Mouse (Mus musculus) left cerebral cortex, postnatal 14 days (tissue): ENCODE measurements around the gene Tm9sf3. TPM values are rescaled to one million over a fixed set of nuclear protein-coding genes. Genes with fewer than 3 reads are reported as not detected.

Experiments
- DNase-seq, 2 experiments: peaks; one replicate each; pipeline ENCODE4 v3.0.0; 2021 to 2022; ENCODE audit warnings: low spot score in 2 of 2, mixed read lengths in 1 of 2
- intact Hi-C: fragments of 180-260 bp; cut with DNase I; formaldehyde crosslinking; loops from one replicate; pipeline ENCODE4 v1.15.1; 2025
- total RNA-seq, 2 experiments: library from RNA; stranded (reverse); gene quantifications; 2 replicates each; pipeline ENCODE4 v1.2.3; 2021

Gene Tm9sf3
- total RNA-seq, 2 experiments from 2014 or later, result 138 TPM

- intact Hi-C loops, result no loop called here
These were observed 2.6 kb upstream of the Tm9sf3 start for GRCm38 (mm10) chr19:41266251-41266901.

DNA sequence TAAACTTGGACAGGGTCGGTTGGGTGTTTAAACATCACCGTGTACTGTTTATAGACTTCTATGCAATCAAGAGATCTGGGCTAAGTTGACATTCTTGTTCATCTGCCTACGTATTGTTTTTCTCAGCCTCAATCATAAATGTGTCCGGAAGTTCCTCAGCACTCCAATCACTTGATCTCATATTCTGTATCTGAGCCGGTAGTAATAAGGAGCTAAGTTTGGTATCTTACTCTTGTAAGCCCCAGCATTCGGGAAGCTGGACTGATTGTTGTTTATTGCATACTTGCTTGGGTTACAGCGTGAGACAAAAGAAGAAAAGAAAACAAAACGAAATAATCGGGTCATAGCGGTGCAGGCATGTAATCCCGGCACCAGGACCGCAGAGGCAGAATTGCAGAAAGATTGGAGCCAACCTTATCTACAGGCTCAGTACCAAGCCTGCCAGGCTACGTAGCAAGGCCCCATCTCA lies 568 bp upstream of the Tm9sf3 start:
- intact Hi-C loops, result no loop called here
- peak in 1 of 2 experiments; percentile 22 for DNase-seq

More at GRCm38 (mm10) chr19:41266251-41266901, 2.6 kb upstream of the Tm9sf3 start:
- no peak for DNase-seq

GRCm38 (mm10) chr19:41262712-41263629 lies 826 bp downstream of the Tm9sf3 start:
- intact Hi-C loops, result no loop called here
- peak; percentile 28 to 57 for DNase-seq

- intact Hi-C loops, result no loop called here
- no peak for DNase-seq
These were observed 3.1 kb downstream of the Tm9sf3 start for GRCm38 (mm10) chr19:41260736-41261135.

DNA sequence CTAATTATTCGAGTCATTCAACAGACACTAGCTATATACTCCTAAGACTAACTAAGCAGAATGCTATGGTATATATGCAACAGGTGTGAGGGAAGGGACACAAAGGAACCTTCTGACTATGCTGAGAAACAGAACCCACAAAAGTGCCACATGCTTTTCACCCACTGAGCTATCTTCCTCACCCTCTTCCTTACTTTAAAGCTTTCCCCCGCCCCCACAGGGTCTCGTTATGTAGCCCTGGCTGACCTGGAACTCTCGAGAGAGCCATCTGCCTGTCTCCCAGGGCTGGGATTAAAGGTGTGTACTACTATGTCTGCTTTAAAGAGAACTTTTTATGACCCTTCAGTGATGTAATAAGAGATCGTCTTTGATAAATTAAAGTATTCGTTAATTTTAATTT lies 4.5 kb downstream of the Tm9sf3 start:
- intact Hi-C loops, result no loop called here
- DNase-seq, result no peak

DNA sequence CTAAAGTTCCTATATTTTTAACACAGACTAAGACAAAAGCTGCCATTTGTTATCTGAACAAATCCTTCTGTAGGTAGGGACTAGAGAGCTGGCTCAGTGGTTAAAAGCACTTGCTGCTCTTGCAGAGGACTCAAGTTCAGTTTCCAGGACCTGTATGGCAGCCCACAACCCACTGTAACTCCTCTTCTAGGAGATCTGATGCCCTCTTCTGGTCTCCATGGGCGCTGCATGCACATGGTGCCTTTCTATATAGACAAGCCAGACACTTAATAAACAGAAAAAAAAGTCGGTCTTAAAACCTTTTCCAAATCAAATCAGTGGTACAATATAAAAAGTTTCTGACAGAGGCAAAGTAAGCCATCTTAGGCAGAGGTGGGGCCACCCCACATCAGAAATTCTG lies 5.1 kb downstream of the Tm9sf3 start:
- intact Hi-C loops, result no loop called here
- peak; percentile 20 to 37 for DNase-seq

- intact Hi-C loops, result no loop called here
- DNase-seq, result no peak
These were observed 9.2 kb downstream of the Tm9sf3 start for GRCm38 (mm10) chr19:41254584-41254983.

DNA sequence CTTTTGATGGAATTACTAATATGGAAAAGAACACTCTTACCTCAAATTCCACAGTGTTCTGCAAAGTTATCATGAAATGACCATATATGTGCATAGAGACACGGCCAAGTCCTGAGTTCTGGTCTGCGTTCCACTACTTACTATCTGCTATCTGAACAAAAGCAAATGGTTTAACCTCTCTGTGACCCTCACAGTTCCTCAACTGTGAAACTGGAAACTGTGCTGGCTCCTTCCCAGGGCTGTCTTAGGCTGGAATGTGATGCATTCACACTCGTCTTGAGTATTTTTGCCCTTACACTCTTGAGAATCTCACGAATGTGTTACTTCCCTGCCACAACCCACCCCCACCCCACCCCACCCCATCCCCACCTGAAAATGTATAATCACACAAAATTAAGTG lies 14.8 kb downstream of the Tm9sf3 start:
- DNase-seq, result no peak
- intact Hi-C loops, result no loop called here

GRCm38 (mm10) chr19:41248271-41248670 lies 15.5 kb downstream of the Tm9sf3 start:
- intact Hi-C loops, result no loop called here
- no peak for DNase-seq

GRCm38 (mm10) chr19:41246271-41246670 lies 17.5 kb downstream of the Tm9sf3 start:
- no peak for DNase-seq
- intact Hi-C loops, result no loop called here

- intact Hi-C loops, result loop anchor here (5.0 kb wide), 2 partner anchors 137 to 157 kb away; no protein-coding TSS in a partner anchor
- DNase-seq, result peak; percentile 50 to 68
These were observed 19.2 kb downstream of the Tm9sf3 start for GRCm38 (mm10) chr19:41244581-41244980.

DNA sequence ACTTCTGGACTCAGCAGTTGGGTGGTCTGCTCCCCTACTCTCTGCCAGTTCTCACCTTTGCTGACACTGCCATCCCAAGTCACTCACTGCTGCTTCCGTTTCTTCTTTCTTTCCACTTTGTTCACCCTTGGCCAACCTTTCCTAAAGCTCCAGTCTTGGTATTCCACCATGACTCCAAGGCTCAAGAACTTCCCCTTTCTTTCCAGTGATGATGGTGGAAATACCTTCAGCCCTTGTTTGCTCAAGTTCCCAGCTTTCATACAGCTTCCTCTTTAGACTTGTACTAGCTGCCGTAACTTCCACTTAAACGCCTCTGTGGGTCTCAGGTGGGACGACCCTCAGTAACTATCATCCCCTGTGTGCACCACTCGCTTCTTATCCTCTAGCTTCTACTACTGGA lies 21.8 kb downstream of the Tm9sf3 start:
- DNase-seq, result no peak
- intact Hi-C loops, result loop anchor here (5.0 kb wide), 2 partner anchors 135 to 155 kb away; no protein-coding TSS in a partner anchor

DNA sequence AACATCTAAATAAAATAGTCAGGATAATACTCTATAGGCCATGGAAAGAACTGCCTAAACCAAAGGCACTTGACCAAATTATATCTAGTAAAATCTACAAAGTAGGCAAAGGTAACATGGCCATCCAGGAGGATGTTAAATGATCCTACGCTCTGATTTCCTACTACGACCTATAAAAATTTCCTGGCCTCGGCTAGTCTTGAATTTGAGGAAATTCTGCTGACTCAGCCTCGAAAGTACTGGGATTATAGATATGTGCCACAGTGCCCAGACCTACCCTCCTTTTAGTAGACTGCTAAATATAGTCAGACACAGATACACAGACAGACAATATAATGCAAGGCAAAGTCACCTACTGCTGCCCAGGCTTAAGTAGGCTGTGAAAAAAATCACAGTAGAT lies 30.1 kb downstream of the Tm9sf3 start:
- DNase-seq, result no peak
- intact Hi-C loops, result no loop called here

DNA sequence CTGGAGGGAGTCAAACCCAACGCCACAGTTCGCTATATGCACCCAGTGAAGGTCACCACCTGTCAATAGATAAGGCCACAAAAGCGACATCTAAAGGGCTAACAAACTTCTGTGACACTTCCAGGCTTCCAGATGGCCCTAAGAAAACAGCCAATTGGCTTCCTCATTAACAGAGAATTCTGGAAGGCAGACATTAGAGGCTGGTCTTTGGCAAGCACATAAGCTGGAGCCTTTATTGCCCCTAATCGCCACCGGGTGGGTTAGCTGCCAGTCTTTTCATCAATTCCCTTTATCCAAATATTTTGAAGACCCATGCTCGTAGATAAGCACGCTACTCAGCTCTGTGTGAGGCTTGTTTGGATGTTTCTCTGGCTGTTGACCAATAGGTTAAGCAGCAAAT lies 55.5 kb downstream of the Tm9sf3 start:
- DNase-seq, result no peak
- intact Hi-C loops, result no loop called here

DNA sequence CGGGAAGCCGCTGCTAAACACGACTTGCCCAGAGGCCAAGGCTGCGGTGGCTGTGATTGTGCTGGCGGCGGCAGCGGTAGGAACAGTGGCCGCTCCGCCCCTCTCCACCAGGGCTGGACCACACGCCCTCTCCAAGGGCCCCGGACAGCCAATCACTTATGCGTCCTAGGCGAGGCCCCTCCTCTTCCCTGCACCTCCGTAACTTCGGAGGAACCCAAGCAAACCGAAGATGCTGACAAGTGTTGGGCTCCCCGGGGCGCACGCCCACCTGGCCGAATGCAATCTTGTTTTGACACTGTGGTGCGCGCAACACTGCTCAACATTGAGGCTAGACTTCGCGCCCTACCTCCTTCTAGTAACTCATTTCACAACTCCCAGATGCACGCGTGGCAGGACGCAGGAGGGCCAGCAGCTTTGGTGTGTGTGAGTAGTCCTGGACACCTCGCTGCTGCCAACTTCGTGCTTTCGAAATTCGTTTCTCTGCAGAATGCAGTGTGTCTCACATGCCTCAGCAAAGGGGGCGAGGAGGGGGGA lies 56.9 kb downstream of the Tm9sf3 start, which contains the start of gene Tll2:
Gene Tll2, minus strand, starts transcription at position 25 of the 534 bp plus-strand sequence.
- DNase-seq, result peak; percentile 34 to 60
- intact Hi-C loops, result no loop called here

DNA sequence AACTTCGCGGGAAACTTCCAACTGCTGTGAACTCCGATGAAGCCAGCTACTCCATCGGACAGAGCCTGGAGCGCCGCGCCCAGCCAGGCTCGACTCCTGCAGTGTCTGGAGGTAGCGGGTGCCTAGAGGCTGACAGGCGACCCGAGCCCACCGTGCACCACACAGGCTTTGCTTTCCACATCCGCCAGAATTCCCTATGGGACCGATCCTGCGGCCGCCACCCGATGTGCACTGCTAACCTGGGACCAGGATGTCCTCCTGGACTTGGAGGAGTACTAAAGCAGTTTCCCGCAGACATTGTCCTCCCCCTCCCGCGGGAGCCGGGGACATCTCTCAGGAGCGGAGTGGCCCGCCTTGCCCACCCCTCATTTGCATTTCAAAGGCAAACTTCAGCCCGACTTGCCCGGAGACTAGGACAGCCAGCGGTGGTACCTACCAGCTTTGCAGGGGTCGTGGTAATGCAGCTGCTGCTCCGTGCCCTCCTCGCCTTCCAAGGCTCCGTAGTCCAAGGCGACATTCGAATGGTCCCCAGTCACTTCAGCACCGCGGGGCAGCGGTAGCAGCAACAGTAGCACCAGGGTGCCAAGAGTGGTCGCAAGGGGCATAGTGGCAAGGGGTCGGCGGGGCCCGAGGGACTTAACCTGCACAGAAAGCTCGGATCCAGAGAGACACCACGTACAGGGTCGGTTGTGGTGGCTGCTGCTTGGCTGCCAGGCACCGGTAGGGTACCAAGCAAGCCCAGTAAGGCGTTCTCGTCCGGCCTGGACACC lies 57.6 kb downstream of the Tm9sf3 start:
- DNase-seq, result no peak
- intact Hi-C loops, result no loop called here

DNA sequence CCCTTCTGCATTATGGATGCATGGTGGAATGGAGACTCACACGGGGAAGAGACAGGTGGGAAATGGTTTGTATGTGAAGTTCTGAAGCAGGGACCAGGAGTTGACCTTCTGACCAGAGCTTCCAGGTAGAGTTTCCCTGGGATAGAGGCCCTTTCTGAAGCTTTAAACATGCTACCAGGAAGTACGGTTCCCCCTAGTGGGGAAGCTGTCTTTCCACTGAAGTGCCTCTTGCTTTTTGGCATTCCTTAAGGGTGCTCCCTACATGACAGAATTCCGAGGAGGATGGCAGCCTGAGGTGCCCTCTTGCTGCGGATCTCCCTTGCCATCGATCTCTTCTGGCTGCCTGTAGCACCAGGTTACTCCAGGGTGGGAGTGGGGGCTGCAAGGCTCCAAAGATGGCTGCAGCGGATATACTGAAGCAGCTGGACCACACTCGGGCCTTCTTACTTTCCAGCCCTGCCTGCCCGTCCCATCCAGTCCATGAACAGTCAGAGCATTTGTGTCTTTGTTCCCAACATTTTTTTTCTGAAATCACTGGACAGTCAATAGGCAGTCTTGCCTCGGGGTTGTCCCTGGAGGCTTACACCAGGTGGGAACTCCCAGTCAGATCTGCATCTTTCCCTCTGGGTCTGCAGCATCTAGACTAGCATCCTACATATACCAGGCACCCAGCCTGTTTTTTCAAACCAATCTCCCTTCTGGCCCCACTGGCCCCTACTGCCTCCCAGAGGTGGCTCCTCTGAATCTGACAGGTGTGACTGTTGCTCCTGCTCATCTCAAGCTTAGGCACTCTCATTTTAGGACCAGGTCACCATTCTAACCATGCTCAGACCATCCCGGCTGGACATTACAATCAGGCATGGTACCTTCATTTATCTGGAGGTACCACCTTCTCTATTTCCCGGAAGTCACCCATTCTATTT lies 59.4 kb downstream of the Tm9sf3 start:
- peak; percentile 54 to 57 for DNase-seq
- intact Hi-C loops, result loop anchor here (2.0 kb wide), 1 partner anchor 100 kb away; no protein-coding TSS in a partner anchor

DNA sequence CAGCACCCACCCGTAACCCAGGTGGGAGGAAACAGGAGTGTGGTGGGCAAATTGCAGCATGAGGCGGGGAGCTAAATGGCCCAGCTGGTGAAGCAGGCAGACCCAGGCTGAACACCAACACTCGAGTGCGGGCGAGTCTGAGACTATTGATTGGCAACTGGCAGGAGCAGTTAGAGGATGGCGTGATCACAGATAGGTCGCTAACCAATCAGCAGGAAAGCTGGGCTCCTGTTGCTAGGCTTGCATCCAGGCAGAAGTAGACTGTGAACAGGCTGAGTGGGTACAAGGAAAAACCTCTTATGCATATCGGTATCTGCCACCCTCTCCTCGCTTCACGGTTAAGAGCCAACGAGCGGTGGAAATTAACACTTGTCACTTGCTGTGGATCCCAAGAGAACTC lies 66.2 kb downstream of the Tm9sf3 start:
- intact Hi-C loops, result no loop called here
- DNase-seq, result peak; percentile 69 to 90
